Mouse (Mus musculus) intestine, postnatal 0 days (tissue): ENCODE measurements at regions not wholly inside any gene's neighbourhood (a gene's known extent, or its start where the extent isn't known, plus 50 kb on each side); places are given as distances from the start of the nearest gene placed in this dataset.

Experiments
- ATAC-seq: fragments of 200-750 bp; cut with Nextera tagmentation; 2 replicates; pipeline ENCODE4 v1.8.0; 2017; ENCODE audit warnings: mild to moderate bottlenecking, moderate TSS enrichment, moderate library complexity
- H3K27ac ChIP-seq: fragments of 300-500 bp; sonication (generic); 2 replicates; pipeline ENCODE4 v1.5.1; 2014; ENCODE audit warnings: mild to moderate bottlenecking, low read depth, low read length, moderate library complexity
- H3K27me3 ChIP-seq: fragments of 300-500 bp; sonication (generic); replicated peaks from 2 replicates; pipeline ENCODE4 v1.6.1; 2014; ENCODE audit warnings: low read length, mixed read lengths; ENCODE audit not compliant: control insufficient read depth, insufficient read depth
- H3K36me3 ChIP-seq: fragments of 300-500 bp; sonication (generic); 2 replicates; pipeline ENCODE4 v1.6.1; 2014; ENCODE audit warnings: mild to moderate bottlenecking, moderate library complexity; ENCODE audit not compliant: control insufficient read depth, insufficient read depth
- H3K4me1 ChIP-seq: fragments of 300-500 bp; sonication (generic); replicated peaks from 2 replicates; pipeline ENCODE4 v1.6.1; 2014; ENCODE audit warnings: antibody characterized with exemption, low read length, mixed read lengths; ENCODE audit not compliant: control insufficient read depth, insufficient read depth
- H3K4me2 ChIP-seq: fragments of 300-500 bp; sonication (generic); replicated peaks from 2 replicates; pipeline ENCODE4 v1.6.1; 2014; ENCODE audit warnings: low read depth, mild to moderate bottlenecking, moderate library complexity
- H3K4me3 ChIP-seq: fragments of 300-500 bp; sonication (generic); 2 replicates; pipeline ENCODE4 v1.5.1; 2014; ENCODE audit warnings: low read depth, low read length
- H3K9ac ChIP-seq: fragments of 300-500 bp; sonication (generic); 2 replicates; pipeline ENCODE4 v1.6.1; 2014; ENCODE audit warnings: mild to moderate bottlenecking, low read depth, low read length
- H3K9me3 ChIP-seq: fragments of 300-500 bp; sonication (generic); 2 replicates; pipeline ENCODE4 v1.6.1; 2016; ENCODE audit warnings: mixed run types; ENCODE audit not compliant: control insufficient read depth
- CTCF ChIP-seq: sonication (generic); IDR thresholded peaks from 2 replicates; pipeline ENCODE4 v1.5.1; 2016; ENCODE audit warnings: low read depth, mild to moderate bottlenecking, control low read depth, antibody characterized with exemption, moderate library complexity
- WGBS: fragments of 180-500 bp; shearing (Covaris S2); extraction: QIAGEN DNeasy Blood & Tissue Kit; methylation state at CpG from one replicate; pipeline ENCODE4 v1.1.7; 2014; 5-methylcytosine and 5-hydroxymethylcytosine counted together

DNA sequence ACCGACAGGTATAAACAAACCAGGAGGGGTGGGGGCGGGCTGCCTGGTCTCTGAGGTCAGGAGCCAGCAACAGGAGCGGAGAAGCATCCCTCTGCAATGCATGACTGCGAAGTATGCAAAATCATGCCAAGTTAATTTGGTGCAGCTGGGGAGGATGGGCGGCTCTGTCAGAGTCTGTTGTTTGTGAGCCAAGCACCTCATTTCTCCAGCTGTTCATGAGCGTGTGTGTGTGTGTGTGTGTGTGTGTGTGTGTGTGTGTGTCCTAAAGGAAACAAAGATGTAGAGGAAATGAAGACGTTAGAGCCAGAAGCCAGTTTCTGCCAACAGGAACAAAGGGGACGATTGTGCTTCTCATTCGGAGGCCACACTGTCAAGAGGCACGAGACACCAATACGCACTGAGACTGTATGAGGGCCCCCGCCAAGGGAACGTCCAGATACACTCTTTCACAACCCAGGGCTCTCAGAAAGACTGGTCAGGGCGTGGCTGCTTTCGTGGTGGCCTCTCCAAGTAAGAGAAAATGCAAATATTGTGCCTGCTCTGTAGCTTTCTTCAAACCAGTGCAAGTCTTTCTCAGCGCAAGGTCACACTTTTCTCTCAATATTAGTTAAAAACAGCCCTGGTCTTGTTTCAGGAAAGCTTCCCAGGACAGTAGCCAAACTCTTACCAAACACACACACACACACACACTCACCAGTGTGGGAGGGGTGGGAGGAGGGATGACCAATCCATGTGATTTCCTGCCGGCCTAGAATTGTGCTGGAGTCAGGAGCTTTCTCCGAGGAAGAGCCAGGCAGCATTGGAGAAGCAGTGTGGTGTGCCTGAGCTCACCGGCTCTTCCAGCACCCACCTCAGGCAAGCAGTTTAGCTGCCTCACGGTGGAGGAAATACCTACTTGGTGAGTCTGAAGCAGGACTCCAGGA lies 80.8 kb downstream of the Vcpkmt start:
- peak; percentile 92 for ATAC-seq
- no peaks in the 10 kb centered on the region for H3K27me3 ChIP-seq
- peak overlapping the region; percentile 27; the same call in 1 of the 2 replicates for H3K9ac ChIP-seq
- H3K4me1 ChIP-seq: peaks cover 15% of the 10 kb centered on the region
- H3K4me2 ChIP-seq: peak overlapping the region; percentile 49
- H3K9me3 ChIP-seq: no peaks in the 10 kb centered on the region
- 14% methylated on average over 20 of the region's 20 CpGs for WGBS
- H3K27ac ChIP-seq: peak overlapping the region; percentile 63
- TF ChIP-seq CTCF: no peak
- H3K4me3 ChIP-seq: 0 out of 2 replicates have a peak overlapping the region, but pooled peaks have one; percentile 6
- H3K36me3 ChIP-seq: no peaks in the 10 kb centered on the region

- Histone ChIP-seq H3K27me3 (no peaks in the 10 kb centered on the region), H3K9ac (no peak overlapping the region), H3K4me1 (peaks cover 15% of the 10 kb centered on the region), H3K36me3 (no peaks in the 10 kb centered on the region), H3K9me3 (no peaks in the 10 kb centered on the region), H3K27ac (0 out of 2 replicates have a peak overlapping the region, but pooled peaks have one; percentile 63), H3K4me3 (no peak overlapping the region), H3K4me2 (peak overlapping the region; percentile 49; the same call in 1 of the 2 replicates)
- no peak for ATAC-seq
- TF ChIP-seq CTCF: no peak
- 52% methylated on average over 2 of the region's 2 CpGs for WGBS
Measured at GRCm38 (mm10) chr12:69501346-69501730, 81.5 kb downstream of the Vcpkmt start.

DNA sequence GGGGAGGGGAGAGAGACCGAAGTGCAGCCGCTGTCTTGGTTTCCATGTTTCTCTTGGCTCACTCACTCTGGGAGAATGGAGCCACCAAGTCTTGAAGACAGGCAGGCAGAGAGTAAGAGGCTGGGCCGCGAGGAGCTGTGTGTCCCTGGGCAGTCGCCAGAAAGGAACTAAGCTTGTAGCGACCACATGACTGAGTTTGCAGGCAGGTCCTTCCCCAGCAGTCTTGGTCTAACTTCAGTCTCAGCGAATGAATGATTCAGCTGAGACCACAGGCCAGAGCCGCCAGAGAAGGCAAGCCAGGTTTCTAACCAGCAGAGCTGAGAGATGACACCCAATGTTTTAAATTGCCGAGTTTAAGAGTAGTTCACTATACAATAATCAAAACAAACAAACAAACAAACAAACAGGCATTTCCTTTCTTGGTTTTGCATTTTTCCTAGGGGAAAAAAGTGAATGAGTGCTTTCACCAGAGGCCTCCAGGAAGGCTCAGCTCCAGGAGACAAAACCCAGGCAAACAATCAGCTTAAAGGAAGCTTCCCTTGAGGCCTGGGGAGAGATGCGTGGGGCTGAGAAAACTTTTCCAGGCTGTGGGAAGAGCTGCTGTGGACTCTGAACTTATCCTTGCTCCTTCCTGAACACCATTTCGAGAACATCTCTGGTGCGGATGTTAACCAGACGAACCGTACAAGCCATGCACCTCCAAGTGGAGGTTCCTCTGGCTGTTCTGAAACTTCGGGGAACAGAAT lies 82.1 kb downstream of the Vcpkmt start:
- no peak for TF ChIP-seq CTCF
- no peak overlapping the region for H3K9ac ChIP-seq

GRCm38 (mm10) chr12:69497121-69497520 lies 85.7 kb downstream of the Vcpkmt start:
- H3K4me2 ChIP-seq: no peak overlapping the region
- no peaks in the 10 kb centered on the region for H3K27me3 ChIP-seq
- ATAC-seq: no peak
- whole genome bisulfite sequencing: 57% methylated on average over 7 of the region's 7 CpGs
- H3K4me1 ChIP-seq: peaks cover 17% of the 10 kb centered on the region
- no peaks in the 10 kb centered on the region for H3K36me3 ChIP-seq
- 0 out of 2 replicates have a peak overlapping the region, but pooled peaks have one; percentile 29 for H3K27ac ChIP-seq
- H3K9me3 ChIP-seq: no peaks in the 10 kb centered on the region
- H3K4me3 ChIP-seq: no peak overlapping the region
- no peak overlapping the region for H3K9ac ChIP-seq
- TF ChIP-seq CTCF: no peak

More for the DNA sequence above, 82.1 kb downstream of the Vcpkmt start:
- no peak overlapping the region for H3K4me3 ChIP-seq
- H3K4me1 ChIP-seq: peaks cover 15% of the 10 kb centered on the region
- WGBS: 65% methylated on average over 15 of the region's 15 CpGs
- no peak overlapping the region for H3K4me2 ChIP-seq
- ATAC-seq: no peak
- no peaks in the 10 kb centered on the region for H3K27me3 ChIP-seq
- no peaks in the 10 kb centered on the region for H3K36me3 ChIP-seq
- no peaks in the 10 kb centered on the region for H3K9me3 ChIP-seq
- no peak overlapping the region for H3K27ac ChIP-seq

- Histone ChIP-seq H3K27ac (0 out of 2 replicates have a peak overlapping the region, but pooled peaks have one; percentile 29), H3K4me1 (peaks cover 13% of the 10 kb centered on the region), H3K9me3 (no peaks in the 10 kb centered on the region), H3K4me2 (no peak overlapping the region), H3K4me3 (no peak overlapping the region), H3K27me3 (no peaks in the 10 kb centered on the region), H3K9ac (no peak overlapping the region), H3K36me3 (no peaks in the 10 kb centered on the region)
- WGBS: 67% methylated on average over 6 of the region's 6 CpGs
- no peak for ATAC-seq
- TF ChIP-seq CTCF: no peak
Measured at GRCm38 (mm10) chr12:69496341-69496904, 86.4 kb downstream of the Vcpkmt start.

DNA sequence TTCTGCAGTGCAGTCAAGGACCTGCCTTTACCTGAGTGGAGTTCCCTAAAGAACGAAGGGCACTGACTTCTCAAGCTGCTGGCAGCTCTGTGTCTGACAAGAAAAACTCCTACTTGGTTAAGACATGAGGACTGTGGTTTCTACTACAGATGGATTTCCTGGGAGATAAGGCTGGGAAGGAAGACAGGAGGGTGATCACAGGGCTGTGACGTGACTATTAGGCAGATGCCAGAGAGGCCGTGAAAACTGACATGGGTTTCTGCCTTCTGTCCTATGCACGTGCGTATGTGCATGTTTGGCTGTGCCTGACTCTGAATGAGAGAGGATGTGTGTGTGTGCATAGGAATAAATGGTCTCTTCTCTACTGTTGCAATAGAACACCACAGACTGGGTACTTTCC lies 87.1 kb downstream of the Vcpkmt start:
- no peak overlapping the region for H3K4me3 ChIP-seq
- H3K4me2 ChIP-seq: no peak overlapping the region
- H3K36me3 ChIP-seq: no peaks in the 10 kb centered on the region
- H3K27ac ChIP-seq: no peak overlapping the region
- 81% methylated on average over 5 of the region's 5 CpGs for WGBS
- H3K9me3 ChIP-seq: no peaks in the 10 kb centered on the region
- no peaks in the 10 kb centered on the region for H3K27me3 ChIP-seq
- ATAC-seq: no peak
- TF ChIP-seq CTCF: no peak
- peaks cover 8% of the 10 kb centered on the region; the same call in 1 of the 2 replicates for H3K4me1 ChIP-seq
- H3K9ac ChIP-seq: no peak overlapping the region
